Mouse (Mus musculus) left cerebral cortex, postnatal 10 days (tissue): ENCODE measurements around the gene Cmtr1. TPM values are rescaled to one million over a fixed set of nuclear protein-coding genes. Genes with fewer than 3 reads are reported as not detected.

Source experiments
- DNase-seq, 2 experiments: peaks; one replicate each; pipeline ENCODE4 v3.0.0; 2021 to 2022; ENCODE audit warnings: low spot score in 2 of 2, mixed read lengths in 1 of 2; ENCODE audit errors: extremely low spot score in 1 of 2
- intact Hi-C: fragments of 180-260 bp; cut with DNase I; formaldehyde crosslinking; loops from one replicate; pipeline ENCODE4 v1.15.1; 2025
- total RNA-seq, 2 experiments: library from RNA; stranded (reverse); gene quantifications; 2 replicates each; pipeline ENCODE4 v1.2.3; 2021

Cmtr1 gene
- total RNA-seq, 2 experiments from 2014 or later = 85.1 to 104 TPM

GRCm38 (mm10) chr17:29720755-29721365 is 60.5 kb downstream of the Cmtr1 start:
- intact Hi-C loops = no loop called here
- no peak for DNase-seq

DNA sequence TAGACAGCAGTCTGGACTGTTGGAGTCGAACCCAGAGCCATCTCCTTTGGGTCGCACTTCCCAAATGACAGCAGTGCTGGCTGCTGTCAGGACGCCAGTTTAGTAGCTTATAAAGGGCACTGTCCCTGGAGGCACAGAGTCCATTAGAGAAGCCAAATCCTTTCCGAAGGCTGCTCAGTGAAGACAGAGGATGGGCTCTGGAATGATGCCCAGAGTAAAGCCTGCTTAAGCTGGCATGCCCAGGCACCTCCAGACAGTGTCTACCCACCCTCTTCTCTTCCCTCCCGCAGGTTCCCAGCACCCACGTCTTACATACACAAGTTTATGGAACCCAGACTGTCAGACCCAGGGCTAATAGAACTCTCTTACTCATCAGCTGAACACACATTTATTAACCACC is 64.2 kb downstream of the Cmtr1 start:
- intact Hi-C loops = no loop called here
- no peak for DNase-seq

DNA sequence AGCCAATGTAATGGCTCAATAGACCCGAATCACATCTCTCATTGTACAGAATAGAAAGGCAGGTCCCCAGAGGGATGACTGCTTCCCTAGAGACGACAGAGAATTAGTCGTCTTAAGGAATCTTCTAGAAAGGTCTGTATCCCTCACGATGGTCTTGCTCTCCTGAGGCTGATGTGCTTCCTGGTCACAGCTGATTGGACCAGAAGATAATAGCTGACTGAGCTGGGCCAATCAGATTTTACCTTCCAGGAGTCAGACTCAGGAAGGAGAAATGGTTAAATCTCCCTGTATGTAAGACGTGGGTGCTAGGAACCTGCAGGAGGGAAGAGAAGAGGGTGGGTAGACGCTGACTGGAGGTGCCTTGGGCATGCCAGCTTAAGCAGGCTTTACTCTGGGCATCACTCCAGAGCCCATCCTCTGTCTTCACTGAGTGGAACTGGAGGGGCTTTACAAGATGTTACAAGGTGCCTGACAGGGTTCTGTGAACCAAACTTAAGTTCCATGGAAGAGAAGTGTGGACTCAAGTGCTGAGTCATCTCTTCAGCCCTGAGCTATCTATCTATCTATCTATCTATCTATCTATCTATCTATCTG is 64.7 kb downstream of the Cmtr1 start:
- intact Hi-C loops = no loop called here
- no peak for DNase-seq

DNA sequence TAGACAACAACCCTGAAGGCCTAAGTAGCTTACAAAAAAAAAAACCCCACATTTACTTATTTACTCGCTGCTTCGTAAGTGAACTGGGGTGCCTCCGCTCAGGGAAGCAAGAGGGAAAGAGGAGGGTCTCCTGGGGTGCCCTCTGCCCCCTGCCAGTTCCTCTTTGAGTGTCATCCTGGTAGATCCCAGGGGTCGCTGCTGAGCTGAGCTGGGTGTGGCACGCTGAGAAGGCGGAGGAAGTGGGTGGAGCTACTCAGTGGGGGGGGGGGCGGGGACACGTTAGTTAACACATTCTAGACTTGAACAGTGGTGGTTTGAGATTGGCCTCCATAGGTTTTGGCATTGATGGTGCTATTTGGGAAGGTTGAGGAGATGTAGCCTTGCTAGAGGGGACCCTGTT is 67.7 kb downstream of the Cmtr1 start:
- no peak for DNase-seq
- intact Hi-C loops = no loop called here

GRCm38 (mm10) chr17:29730510-29731265 is 70.3 kb downstream of the Cmtr1 start:
- intact Hi-C loops = no loop called here
- DNase-seq = no peak

DNA sequence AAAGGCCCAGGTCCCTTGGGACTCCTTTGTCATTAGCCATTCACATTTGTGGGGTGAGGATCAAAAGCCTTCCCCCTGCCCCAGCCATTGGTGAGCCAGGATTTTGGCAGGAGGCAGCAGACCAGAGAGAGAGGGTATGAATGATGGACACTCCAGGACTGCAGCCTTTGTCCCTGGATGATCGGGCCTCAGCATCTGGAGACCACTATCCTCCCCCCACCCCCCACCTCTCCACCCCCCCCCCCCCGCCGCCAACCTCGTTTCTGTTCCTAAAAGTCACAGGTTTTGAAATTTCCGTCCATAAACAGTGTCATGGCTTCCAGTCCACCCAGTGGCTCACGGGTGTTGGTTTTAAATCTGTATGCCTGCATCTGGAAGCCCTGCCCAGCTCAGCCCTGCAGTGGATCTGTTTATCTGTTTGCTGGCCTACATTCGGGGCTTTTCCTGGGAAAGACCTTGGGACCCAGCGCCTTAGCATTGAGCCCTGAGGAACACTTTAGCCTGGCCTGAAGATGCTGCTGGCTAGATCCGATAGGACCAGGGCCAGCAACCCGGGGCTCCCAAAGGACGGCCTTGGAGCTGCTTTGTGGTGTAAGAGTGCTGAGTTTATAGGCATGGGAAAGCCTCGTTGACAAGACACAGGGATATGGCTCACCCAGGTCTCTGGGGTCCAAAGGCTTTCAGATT is 71.0 kb downstream of the Cmtr1 start:
- no peak for DNase-seq
- intact Hi-C loops = no loop called here

- no peak for DNase-seq
- intact Hi-C loops = no loop called here
These were observed 71.5 kb downstream of the Cmtr1 start for GRCm38 (mm10) chr17:29731953-29732325.

GRCm38 (mm10) chr17:29732522-29732921 is 72.1 kb downstream of the Cmtr1 start:
- no peak for DNase-seq
- intact Hi-C loops = no loop called here

DNA sequence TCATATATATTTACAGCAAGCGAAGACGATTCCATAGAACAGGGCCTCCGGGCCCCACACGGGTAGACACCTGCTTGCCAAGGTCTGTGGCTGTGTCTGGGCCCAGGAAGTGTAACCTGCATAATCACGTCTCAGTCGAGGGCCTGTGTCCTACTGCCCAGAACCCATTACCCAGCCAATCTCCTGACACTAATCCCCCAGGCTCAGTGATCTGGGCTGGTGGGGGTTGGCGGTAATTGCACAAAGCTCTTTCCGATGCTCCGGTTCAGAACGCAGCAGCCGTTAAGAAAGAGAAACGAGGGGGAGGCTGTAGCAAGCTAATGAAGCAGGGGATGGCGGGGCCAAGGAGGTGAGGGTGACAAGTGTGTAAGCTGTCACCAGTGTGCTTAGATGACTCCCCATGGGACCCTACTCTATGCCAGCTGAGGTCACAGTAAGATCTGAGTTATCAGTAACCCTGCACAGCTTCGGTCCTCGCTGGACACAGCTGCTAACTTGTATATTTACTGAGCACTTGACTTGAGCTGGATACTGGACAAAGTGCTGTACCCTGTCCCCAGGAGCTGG is 76.1 kb downstream of the Cmtr1 start:
- DNase-seq = no peak
- intact Hi-C loops = no loop called here

- DNase-seq = peak; percentile 35 to 85
- intact Hi-C loops = no loop called here
These were observed 77.7 kb downstream of the Cmtr1 start for GRCm38 (mm10) chr17:29737849-29738804.

- no peak for DNase-seq
- intact Hi-C loops = no loop called here
These were observed 87.1 kb downstream of the Cmtr1 start for GRCm38 (mm10) chr17:29747466-29747865.

DNA sequence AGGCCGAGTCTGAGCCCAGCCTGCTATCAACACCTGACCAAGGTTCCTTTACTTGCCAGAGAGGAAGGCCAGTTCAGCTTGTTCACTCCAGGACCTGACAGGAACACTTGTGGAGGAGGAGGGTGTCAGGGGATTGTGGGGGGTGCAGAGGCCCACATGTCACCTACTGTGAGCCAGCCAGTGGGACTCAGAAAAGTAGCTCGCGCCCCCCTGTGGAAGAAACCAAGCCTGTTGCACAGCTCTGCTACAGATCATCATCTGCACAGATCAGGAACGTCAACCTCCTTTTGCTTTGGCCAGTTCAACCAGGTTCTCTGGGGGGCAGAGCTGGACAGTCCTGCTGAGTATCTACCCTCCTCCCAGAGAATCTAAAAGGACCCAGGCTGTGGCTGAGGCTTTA is 94.1 kb downstream of the Cmtr1 start:
- no peak for DNase-seq
- intact Hi-C loops = no loop called here

Other genes starting within 250 kb of the Cmtr1 start
- 1 to 10 TPM; 3.7 to 5.2 TPM for gene Pim1, start 169.8 kb upstream of the Cmtr1 start, total RNA-seq
- gene Gm17657, start 111.0 kb upstream of the Cmtr1 start, total RNA-seq = not detected
- 10 to 100 TPM; 47.1 to 48.1 TPM for gene Tbc1d22b, start 110.8 kb upstream of the Cmtr1 start, total RNA-seq
- not detected for gene Tmem217, start 108.2 kb upstream of the Cmtr1 start, total RNA-seq
- gene Rnf8, start 45.8 kb upstream of the Cmtr1 start, total RNA-seq = 10 to 100 TPM; 44.0 to 47.8 TPM
- 1 to 10 TPM; 3.8 to 4.2 TPM for gene Gm28043, start 45.7 kb upstream of the Cmtr1 start, total RNA-seq
- gene Ccdc167, start 56.4 kb downstream of the Cmtr1 start, total RNA-seq = 10 to 100 TPM; 11.9 to 12.8 TPM